Mouse (Mus musculus): Measurements from ENCODE around the gene Armc2.

Armc2 gene

DNA sequence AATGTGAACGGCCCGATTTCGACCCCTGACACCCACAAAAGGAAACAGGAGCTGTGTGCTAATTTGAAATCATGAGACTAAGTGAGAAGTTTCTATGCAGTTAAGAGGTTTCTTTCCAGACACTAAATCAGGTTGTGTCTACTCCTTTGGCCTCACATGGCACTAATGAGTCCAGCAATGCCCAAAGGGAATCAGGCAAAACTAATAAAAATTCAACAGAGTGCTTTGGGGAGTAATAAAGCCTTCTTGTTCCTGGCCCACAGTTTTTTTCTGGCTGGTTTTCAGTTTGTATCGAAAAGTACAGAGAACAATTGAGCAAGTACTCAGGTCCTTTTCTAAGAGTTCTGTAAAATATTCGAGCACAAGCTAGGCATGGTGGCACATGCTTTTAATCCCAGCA, 4.2 kb downstream of the Armc2 start:
- no peak for DNase-seq (ENCODE audit: low read depth)

DNA sequence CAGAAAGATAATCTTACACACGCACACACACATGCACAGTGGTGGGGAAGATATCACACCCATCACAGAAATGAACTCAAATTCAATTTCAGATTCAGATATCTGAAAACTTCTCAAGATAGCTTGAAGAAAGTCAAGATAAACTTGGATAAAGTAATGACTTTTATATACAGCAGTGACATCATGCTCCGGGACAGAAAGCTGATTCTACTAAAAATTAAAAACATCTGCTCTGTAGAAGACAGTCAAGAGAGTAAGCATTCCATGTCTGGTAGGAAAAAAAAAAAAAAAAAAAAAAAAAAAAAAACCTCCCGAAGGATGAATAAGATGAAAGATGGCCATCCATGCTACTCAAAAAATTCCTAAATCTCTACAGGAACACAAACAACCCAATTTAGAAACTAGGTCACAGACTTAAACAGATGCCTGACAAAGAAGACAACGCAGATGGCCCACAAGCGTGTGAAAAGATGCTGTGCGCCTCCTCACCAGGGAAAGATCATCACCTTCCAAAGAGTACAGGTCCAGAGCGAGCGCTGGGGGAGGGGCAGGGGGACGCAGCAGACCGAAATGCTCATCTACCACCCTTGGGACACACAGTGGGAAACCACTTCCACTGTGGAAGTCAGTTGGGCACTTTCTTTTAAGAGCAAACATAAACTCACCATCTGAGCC, 7.3 kb downstream of the Armc2 start:
- no peak for DNase-seq (ENCODE audit: low read depth)

DNA sequence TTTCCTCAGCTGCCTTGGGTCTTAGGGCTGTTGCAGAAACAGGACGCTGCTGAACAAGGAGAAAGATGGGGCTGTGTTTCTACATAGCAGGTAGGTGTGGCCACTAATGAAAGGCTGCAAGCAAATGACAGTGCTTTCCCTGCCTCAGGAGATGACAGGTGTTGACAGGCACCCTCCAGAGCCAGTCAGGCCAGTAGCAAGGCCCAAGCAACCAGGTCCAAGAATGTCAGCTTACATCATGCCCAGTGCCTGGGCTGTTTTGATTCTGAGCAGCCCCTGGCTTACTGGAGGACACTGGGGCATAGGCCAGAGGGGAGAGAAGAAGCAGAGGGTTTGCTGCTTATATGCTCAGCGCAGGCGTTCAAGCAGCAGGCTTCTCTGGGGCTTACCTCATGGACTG, 13.0 kb downstream of the Armc2 start:
- no peak for DNase-seq (ENCODE audit: low read depth)

DNA sequence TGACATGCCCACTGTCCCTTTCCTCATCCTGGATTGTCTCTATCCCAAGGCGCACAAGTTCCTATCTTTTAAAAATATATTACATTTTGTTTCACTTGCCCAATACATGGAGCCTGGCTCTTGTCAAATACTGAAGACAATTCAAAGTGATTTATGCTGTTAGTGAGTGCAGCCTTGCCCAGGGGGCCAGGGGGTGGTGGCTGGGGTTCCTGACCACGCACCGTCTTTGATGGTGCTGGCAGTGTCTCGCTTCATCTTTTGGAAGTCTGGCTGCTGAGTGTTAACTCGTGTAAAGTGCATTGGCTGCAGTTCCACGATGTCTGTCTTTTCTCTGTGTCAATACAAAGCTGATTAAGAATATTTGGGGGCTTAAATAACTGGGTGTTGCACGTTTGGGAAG, 13.6 kb downstream of the Armc2 start:
- no peak for DNase-seq (ENCODE audit: low read depth)

DNA sequence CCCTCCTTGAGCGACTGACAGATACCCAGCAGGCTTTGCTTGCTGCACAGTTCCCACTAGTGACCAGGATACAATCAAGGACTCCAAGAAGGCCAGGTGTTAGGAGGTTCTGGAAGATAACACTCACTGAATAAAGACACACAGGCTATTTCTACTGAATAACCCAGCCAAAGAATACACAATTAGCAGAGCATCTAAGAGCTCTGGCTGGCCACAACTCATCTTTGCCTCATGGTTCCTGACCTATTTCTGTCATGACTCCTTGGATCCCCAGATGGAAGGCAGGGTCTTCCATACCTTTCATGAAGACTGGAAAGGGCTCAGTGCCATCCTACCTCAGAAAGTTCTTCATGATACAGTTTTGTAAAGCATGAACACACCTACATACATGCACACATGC, 14.2 kb downstream of the Armc2 start:
- no peak for DNase-seq (ENCODE audit: low read depth)

DNA sequence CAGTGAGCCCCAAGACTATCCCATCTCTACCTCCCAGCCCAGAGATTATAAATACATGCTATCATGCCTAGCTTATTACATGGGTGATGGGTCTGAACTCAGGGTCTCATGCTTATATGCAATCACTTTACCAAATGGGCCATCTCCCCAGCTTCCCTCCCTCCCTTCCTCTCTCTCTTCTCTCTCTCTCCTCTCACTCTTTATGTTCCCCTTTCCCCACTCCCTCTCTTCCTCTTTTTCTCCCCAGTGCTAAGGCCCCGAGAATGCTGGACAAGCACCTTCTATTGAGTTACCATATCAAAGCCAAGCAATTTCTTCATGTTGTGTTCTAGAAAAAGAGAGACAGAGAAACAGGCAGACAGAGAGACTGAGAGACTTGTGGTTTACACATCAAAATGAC, 14.7 kb downstream of the Armc2 start:
- peak; percentile 8 for DNase-seq (ENCODE audit: low read depth)

DNA sequence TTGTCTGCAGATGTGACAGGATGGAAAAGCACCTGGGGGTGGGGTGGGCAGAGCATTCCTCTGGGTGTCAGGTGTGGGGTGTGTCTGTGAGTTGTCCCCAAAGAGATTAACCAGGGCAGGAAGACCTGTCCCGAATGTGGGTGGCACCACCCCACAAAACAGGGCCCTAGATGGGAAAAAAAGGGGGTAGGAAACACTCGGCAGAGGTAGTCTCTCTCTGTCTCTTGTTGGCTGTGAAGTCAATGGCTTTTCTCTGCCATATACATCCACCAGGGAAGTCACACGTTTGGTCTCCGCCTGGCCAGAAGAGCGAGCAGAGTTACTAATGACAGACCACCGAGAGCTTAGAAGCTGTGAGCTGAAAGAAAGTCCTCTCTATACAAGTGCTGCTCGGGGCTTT, 15.8 kb downstream of the Armc2 start:
- DNase-seq (ENCODE audit: low read depth): no peak

DNA sequence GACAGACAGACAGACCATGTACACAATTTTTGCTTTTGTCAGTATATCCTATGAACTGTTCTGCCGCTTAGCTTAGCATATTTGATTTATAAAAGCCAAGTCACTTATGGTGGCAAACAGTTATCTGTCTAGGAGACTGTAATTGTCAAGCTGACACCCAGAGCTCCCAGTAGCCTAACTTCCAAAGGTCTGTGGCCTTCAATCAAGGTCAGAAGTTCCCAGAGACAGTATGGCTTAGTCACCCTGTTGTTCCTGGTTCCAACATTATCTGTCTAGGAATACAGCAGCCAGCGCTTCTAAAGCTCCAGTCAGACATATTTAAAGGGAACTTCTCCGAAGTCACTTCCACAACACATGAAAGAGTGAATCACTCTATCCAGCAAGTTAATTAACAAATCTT, 17.0 kb downstream of the Armc2 start:
- DNase-seq (ENCODE audit: low read depth): no peak

DNA sequence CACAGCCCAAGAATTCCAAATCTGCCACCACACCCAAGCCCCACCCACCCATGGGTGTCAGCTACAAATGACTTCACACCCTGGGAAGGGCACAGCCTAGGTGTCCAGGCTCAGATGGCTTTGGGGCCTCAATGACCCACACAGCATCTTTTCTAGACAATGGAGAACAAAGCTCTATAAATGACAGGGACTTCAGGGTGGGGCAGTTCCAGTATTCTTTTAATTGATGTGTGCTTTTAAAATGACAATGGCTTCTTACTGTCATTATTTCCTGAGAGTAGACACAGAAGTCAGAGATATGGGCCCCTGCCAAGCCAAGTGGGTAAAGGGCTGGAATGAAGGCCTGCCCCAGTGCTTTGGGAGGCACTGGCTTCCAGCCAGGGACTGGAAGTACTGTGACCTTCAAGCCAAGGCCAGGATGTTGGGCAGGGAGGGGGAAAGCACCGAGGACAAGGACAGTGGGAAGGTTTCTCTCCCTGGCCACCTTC, 20.5 kb downstream of the Armc2 start:
- no peak for DNase-seq (ENCODE audit: low read depth)

DNA sequence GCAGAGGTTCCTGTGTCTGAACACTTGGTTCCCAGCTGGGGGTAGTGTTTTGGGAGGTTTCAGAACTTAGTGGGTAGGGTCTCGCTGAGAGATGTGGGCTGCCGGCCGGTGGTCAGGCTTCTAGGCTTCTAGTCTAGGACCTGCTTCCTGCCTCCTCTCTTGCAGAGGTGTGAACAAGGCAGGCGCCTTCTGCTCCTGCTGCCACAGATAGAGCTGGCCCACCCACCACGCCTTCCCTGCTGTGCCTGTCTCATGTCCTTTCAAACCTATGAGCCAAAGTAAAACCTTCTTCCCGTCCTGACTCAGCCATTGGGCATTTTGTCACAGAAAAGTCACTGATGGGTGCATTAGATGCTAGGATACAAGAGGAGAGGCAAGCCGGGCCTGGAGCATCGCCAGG, 22.1 kb downstream of the Armc2 start:
- no peak for DNase-seq (ENCODE audit: low read depth)

DNA sequence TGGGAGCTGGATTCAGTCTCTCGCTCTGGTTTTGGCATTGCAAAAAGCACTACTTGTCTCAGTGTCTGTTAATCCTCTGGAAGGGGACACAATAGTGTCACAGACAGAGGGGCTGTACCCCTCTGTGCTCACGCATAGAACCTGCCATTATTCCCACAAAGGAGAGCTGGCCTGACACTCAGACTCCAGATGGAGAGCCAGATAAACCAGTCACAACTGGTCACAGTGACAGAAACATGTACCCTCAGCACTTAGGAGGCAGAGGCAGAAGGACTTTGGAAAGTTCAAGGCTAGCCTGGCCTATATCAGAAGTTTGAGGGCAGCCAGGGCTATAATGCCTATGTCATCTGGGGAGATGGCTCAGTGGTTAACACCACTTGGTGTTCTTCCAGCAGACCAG, 23.2 kb downstream of the Armc2 start:
- DNase-seq (ENCODE audit: low read depth): no peak

DNA sequence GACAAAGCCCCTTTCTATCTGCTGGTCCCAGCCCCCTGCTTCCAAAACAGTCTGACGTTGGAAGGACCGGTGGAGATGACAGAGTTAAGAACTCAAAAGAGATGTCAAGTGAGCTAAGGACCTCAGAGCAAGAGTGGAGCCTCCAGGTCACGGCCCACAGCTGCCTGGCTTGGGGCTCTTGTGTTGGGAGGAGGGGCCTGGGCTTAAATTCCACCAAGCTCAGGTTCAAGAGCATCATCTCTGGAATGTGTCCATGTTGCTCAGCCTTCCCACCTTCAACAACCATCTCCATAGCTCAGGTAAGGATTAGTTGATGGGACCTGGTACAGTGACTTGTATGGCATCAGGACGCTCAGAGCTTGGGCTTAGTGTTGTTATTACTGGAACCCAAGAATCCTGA, 23.7 kb downstream of the Armc2 start:
- no peak for DNase-seq (ENCODE audit: low read depth)

DNA sequence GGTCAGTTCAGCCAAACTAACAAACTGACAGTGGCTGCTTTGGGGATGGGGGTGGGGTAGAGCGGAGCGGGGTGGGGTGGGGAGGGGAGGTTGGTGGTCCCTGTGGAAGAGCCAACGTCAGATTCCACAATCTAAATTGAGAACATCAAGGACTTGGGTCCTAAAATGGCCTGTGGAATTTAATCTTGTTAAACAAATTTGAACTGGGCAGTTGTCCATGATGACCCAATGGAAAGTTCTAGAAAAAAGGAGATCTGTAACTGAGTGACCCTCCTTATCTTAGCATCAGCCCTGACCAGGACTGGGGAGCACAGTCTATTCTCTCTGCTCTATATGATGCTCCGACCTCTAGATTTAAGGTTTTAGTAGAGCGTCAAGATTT, 26.2 kb downstream of the Armc2 start:
- DNase-seq (ENCODE audit: low read depth): no peak

DNA sequence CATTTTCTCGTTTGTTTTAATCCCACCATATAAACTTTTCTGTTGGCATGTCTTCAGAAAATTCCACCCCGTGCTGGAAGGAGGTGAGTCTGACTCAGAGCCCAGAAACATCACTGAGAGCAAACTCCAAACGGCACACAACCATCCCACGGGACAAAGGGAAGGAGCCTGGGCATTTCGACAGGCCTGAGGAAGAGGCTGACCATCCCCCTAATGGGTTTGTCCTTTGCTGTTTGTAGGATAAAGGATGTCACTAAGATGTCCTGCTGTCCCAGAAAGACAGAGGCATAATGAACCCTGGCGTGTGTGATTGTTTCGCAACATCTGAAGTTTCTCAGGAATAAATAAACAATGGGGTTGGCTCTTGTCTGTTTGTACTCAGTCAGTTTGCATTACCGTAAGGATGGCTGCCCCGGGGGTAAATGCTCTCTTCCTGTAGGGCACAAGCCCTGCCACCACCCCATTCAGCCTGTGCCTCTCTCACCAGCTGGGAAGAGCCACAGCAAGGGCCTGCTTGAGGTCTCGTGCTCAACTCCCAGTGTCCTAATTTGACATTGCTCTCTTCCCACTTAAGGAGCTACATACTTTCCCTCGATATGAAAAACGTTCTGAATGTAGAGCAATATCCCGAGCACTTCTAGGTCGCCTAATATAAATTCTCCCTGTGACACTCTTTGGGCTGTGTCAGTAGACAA, 26.7 kb downstream of the Armc2 start:
- no peak for DNase-seq (ENCODE audit: low read depth)

DNA sequence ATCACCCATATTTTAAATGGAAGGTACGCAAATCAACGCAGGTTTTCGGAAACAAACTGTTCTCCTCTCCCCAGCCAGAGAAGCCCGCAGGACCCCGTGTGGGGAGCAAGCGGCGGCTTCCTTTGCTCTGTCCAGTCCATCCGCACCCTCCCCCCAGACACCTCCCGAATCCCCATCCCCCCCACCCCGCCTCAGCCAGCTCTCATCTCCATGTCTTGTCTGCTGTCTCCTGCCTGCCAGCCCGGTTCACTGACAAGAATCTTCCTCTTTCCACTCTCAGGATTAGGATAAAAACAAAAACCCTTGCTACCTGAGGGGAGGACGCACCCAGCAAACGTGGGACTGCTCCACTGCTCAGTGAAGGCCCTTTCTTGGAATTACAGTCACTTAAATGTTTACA, 27.3 kb downstream of the Armc2 start:
- DNase-seq (ENCODE audit: low read depth): no peak

DNA sequence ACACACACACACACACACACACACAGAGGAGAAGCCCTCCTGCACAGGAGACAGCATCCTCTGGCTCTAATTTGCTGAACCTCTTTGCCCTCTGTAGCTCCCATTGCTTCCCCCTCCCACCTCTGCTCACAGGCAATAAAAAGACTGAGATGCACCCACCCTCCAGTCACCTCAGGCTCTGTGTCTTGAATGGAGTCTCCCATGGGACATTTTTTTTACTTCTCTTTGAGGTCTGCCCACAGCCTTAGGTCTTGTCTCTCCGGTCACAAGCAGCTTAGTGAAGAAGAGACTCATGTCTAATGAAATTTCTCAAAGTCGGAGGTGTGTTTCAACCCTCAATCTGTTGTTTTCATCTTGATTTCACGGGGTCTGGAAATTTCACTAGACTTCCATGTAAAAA, 29.3 kb downstream of the Armc2 start:
- no peak for DNase-seq (ENCODE audit: low read depth)

DNA sequence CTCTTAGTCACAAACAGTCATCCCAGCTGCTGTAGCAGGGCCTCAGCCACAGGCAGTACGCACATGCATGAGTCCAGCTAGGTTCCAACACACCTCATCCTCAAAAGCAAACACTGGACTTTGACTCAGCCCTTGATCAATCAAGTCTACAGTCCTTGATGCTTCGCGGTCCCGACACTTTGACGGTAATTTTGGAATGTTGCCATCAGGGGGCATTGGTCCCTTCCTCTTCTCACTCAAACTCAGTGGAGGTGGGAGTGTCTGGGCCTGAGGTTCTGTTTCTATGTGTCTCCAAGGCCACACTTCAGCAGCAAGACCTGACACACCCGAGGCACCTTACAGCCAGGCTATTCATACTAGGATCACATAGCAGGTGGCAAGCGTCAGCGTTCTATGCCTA, 32.1 kb downstream of the Armc2 start:
- peak; percentile 50 for DNase-seq (ENCODE audit: low read depth)

DNA sequence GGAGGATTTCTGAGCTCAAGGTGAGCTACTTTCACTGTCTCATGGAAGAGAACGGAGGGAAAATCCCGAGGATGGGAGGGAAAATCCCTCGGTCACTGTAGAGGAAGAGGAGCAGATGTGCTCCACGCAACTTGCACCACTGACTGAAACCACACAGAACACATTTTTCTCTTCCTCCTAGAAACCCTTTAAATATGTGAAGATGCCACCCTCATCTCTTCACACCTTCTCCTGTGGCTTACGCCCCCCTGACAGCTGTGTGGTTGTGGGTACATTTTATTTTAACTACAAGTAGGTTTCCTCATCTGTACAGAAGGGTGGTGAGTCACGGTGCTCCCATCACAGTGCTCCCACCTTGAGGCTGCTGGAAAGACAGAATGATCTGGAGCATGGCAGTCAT, 34.0 kb downstream of the Armc2 start:
- DNase-seq (ENCODE audit: low read depth): no peak

DNA sequence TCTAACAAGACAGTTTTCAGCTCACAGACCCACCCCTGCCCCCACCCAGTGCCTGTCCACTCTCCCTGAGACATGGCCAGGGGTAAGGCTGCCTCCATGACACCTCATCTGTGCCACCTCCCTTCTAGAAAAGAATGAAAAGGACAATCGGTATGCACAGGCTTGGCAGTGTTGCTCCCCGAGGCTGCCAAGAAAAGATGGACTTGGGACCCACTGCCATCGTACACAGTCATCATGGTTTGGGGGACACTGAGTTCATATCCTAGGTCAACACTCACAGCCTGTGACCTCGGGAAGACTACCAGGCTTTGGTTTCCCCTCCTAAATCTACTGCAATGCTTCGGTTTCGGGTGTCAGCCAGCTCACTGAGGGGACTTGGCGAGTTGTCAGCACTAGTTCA, 35.4 kb downstream of the Armc2 start:
- DNase-seq (ENCODE audit: low read depth): no peak

DNA sequence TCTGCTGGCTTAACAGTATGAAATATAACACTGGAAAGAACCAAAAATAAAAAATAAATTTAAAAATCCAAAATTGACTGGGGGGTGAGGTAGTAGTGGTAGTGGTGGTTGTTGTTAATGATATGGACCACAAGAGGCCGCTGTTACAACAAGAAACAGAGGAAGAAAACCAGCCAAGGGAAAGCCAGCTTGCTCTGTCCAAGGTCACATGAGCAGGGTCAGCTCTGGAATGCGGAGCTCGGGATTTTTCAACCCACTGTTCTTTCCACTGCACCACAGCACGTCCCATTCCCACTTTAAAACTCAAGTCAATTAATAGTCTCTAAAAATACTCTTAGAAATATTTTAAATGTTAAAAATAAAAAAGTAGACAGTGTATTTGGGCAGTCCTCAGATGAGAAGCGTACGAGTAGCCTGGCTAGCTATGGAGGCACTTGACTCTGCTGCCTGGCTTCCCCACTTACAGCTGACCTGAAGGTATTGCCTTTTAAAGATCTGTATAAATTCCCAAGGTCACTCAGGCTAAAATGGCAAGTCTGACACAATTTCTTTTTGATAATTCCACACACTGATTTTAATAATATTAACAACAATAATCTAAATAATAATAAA, 37.4 kb downstream of the Armc2 start:
- peak; percentile 86 for DNase-seq (ENCODE audit: low read depth)

DNA sequence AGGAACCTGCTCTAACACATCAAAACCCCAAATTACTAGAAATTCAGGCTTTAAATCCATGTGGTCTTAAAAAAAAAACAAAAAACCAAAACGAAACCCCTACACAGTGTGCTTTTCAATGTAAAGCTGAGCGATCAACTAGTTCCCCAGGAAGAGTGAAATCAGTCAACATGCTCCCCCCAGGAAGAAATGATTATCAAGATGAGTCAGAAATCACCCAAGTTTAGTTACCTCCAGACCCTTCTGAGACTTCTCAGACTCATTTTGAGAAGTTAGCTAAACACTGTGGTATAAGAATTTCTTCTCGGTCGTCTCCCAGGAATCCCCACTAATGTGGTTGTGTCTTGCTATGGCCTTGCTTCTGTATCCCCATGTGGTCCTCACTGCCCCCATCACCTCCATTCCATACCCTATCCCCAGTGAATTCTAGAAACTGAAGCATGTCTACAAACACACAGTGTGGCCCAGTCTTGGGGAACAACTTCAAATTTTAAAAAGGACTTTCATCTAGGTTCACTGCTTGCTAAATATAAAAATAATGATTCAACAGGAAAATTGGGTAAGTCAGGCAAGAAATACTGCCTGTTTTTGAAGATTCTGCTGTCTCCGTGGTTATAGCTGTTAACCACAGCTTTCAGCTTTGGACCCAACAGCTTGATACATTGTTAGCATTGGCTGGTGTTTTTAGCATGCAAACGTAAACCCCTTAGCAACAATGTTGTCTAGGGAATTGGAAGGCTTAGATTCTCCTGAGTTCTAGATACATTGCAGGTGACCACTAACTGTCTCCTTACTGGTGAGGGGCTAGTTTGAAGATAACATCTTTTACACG, 39.6 kb downstream of the Armc2 start:
- peak; percentile 92 for DNase-seq (ENCODE audit: low read depth)

DNA sequence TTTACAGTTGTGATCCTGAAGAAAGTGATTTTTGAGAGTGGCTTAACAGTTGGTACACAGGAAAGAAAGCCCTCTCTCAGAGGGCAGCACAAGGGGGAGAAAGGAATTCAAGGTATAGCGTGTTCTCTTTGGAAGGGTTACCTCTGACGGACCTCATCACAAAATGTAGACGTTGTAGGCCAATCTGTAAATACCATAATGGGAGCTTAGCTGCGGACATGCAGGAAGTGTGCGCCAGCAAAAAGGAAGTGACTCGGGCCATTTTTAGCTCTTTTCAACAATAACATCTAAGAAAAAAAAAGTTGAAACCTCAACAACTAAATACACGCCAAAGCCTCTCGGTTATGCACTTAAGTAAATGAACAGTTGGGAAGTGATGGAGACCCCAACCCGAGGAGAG, 45.6 kb downstream of the Armc2 start:
- DNase-seq (ENCODE audit: low read depth): peak; percentile 76
